Mouse (Mus musculus): Measurements from ENCODE around the gene Syf2. TPM values are rescaled to one million over a fixed set of nuclear protein-coding genes. Genes with fewer than 3 reads are reported as not detected.

Gene Syf2
- total and polyA plus RNA-seq, 3 experiments: 59.2 to 77.1 (median 76.1) TPM

GRCm38 (mm10) chr4:134939900-134940299 lies 9.2 kb downstream of the Syf2 start:
- no peaks in the 10 kb centered on the region for H3K79me2 ChIP-seq (replicated peaks; ENCODE audit: control insufficient read depth, extremely low read depth, insufficient read depth, poor library complexity, severe bottlenecking)
- dilution Hi-C loops (cut with MboI; ENCODE audit: extremely low pct_ligation_motif_present, extremely low pct_unique_long_range_greater_than_20kb, low sequenced_read_pairs): no loop called here
- no peak overlapping the region for H3K27ac ChIP-seq (ENCODE audit: insufficient read depth, low read depth)
- H3K4me2 ChIP-seq (ENCODE audit: insufficient read depth, low read depth, poor library complexity, severe bottlenecking): no peak overlapping the region
- no peaks in the 10 kb centered on the region for H3K4me1 ChIP-seq (ENCODE audit: control insufficient read depth in 1 of 2, insufficient read depth in 2 of 2)
- TF ChIP-seq MAX (IDR thresholded peaks at IDR 0.05; ENCODE audit: low read length) (no peak), ETS1 (conservative IDR thresholded peaks at IDR 0.05; ENCODE audit: low read depth, low read length) (no peak), CHD1 (IDR thresholded peaks at IDR 0.05; ENCODE audit: low read depth, low read length) (no peak)
- no peaks in the 10 kb centered on the region for H3K9me3 ChIP-seq (replicated peaks; ENCODE audit: low read length)
- peaks cover 24% of the 10 kb centered on the region for H3K27me3 ChIP-seq (replicated peaks)
- DNase-seq (ENCODE audit: extremely low read depth): no peak
- in situ Hi-C loops (cut with MboI; ENCODE audit: low pct_ligation_motif_present, low pct_unique_long_range_greater_than_20kb, low sequenced_read_pairs): loop anchor here (10.0 kb wide), 2 partner anchors 205 to 265 kb away; no protein-coding TSS in a partner anchor
- H3K9ac ChIP-seq (ENCODE audit: insufficient read depth, low read depth): no peak overlapping the region
- no peak overlapping the region for H3K4me3 ChIP-seq (replicated peaks in 1 of 3; ENCODE audit: low read depth in 2 of 3, low read length in 2 of 3, poor library complexity in 1 of 3)
- H3K36me3 ChIP-seq (replicated peaks in 1 of 2; ENCODE audit: control insufficient read depth in 1 of 2, insufficient read depth in 1 of 2, low read length in 1 of 2): peaks cover 22 to 32% of the 10 kb centered on the region in 2 experiments

GRCm38 (mm10) chr4:134943758-134944538 lies 13.2 kb downstream of the Syf2 start:
- Histone ChIP-seq H3K36me3 (replicated peaks in 1 of 2; ENCODE audit: control insufficient read depth in 1 of 2, insufficient read depth in 1 of 2, low read length in 1 of 2) (no peaks in the 10 kb centered on the region), H3K9ac (ENCODE audit: insufficient read depth, low read depth) (no peak overlapping the region), H3K27me3 (replicated peaks) (peaks cover 27% of the 10 kb centered on the region), H3K4me1 (ENCODE audit: control insufficient read depth in 1 of 2, insufficient read depth in 2 of 2) (peaks cover 0 to 5% of the 10 kb centered on the region in 2 experiments; a peak in 1 of 4 replicates), H3K4me2 (ENCODE audit: insufficient read depth, low read depth, poor library complexity, severe bottlenecking) (no peak overlapping the region), H3K9me3 (replicated peaks; ENCODE audit: low read length) (no peaks in the 10 kb centered on the region), H3K79me2 (replicated peaks; ENCODE audit: control insufficient read depth, extremely low read depth, insufficient read depth, poor library complexity, severe bottlenecking) (no peaks in the 10 kb centered on the region), H3K27ac (ENCODE audit: insufficient read depth, low read depth) (no peak overlapping the region), H3K4me3 (replicated peaks in 1 of 3; ENCODE audit: low read depth in 2 of 3, low read length in 2 of 3, poor library complexity in 1 of 3) (no peak overlapping the region)
- in situ Hi-C loops (cut with MboI; ENCODE audit: low pct_ligation_motif_present, low pct_unique_long_range_greater_than_20kb, low sequenced_read_pairs): loop anchor here (10.0 kb wide), 2 partner anchors 201 to 261 kb away; no protein-coding TSS in a partner anchor
- dilution Hi-C loops (cut with MboI; ENCODE audit: extremely low pct_ligation_motif_present, extremely low pct_unique_long_range_greater_than_20kb, low sequenced_read_pairs): no loop called here
- TF ChIP-seq ETS1 (conservative IDR thresholded peaks at IDR 0.05; ENCODE audit: low read depth, low read length): no peak
- TF ChIP-seq BHLHE40 (IDR thresholded peaks at IDR 0.05; ENCODE audit: low read depth, low read length): no peak
- TF ChIP-seq MEF2A (IDR thresholded peaks at IDR 0.05; ENCODE audit: borderline replicate concordance, low read depth, low read length): no peak
- no peak for TF ChIP-seq RAD21 (IDR thresholded peaks at IDR 0.05; ENCODE audit: low read depth, low read length)
- no peak for TF ChIP-seq TCF12 (IDR thresholded peaks at IDR 0.05; ENCODE audit: low read depth, low read length)
- no peak for TF ChIP-seq ZMIZ1 (IDR thresholded peaks at IDR 0.05; ENCODE audit: low read depth, low read length)
- TF ChIP-seq PAX5 (IDR thresholded peaks at IDR 0.05; ENCODE audit: low read length): no peak
- TF ChIP-seq ZC3H11A (IDR thresholded peaks at IDR 0.05; ENCODE audit: low read depth, low read length): no peak
- no peak for TF ChIP-seq ZKSCAN1 (IDR thresholded peaks at IDR 0.05; ENCODE audit: borderline replicate concordance, low read depth, low read length)
- no peak for TF ChIP-seq JUN (IDR thresholded peaks at IDR 0.05; ENCODE audit: insufficient read depth, low read depth, low read length)
- no peak for TF ChIP-seq MXI1 (IDR thresholded peaks at IDR 0.05; ENCODE audit: low read depth, low read length)
- DNase-seq (ENCODE audit: extremely low read depth): no peak
